Mouse (Mus musculus): Measurements from ENCODE around the gene Pikfyve. TPM values are rescaled to one million over a fixed set of nuclear protein-coding genes. Genes with fewer than 3 reads are reported as not detected.

Pikfyve gene
- polyA plus RNA-seq (2015; fragmentation: Nextera tagmentation; extraction: Ambion mirVana), result 3.5 and 3.7 TPM in 2 replicates

- no peaks in the 10 kb centered on the region for H3K27me3 ChIP-seq (ENCODE audit: control insufficient read depth, insufficient read depth, low read depth, low read length)
- peak within 1 kb of the TSS; percentile 86 for H3K27ac ChIP-seq (ENCODE audit: low read length)
- ATAC-seq (ENCODE audit: low read depth), result peak; percentile 95
- H3K4me2 ChIP-seq (ENCODE audit: low read depth, low read length), result peak within 1 kb of the TSS; percentile 96
- peak within 1 kb of the TSS; percentile 87 for H3K4me3 ChIP-seq (ENCODE audit: low read depth, low read length)
- H3K9ac ChIP-seq (ENCODE audit: low read depth, low read length), result peak within 1 kb of the TSS; percentile 87
- under 1% methylated on average over 70 of the region's 71 CpGs for WGBS (ENCODE audit: insufficient replicate concordance)
- no peaks in the 10 kb centered on the region for H3K9me3 ChIP-seq (replicated peaks; ENCODE audit: control insufficient read depth, low read length)
- no peaks in the 10 kb centered on the region for H3K36me3 ChIP-seq (ENCODE audit: control insufficient read depth, insufficient read depth)
- H3K4me1 ChIP-seq (ENCODE audit: control insufficient read depth, low read depth, low read length), result peaks cover 17% of the 10 kb centered on the region
Measured at GRCm38 (mm10) chr1:65186287-65187073, at the start of gene Pikfyve, which contains the start of gene Idh1. Gene Pikfyve (plus strand): TSS chr1:65186683. Gene Idh1 (minus strand): TSS chr1:65186500.

GRCm38 (mm10) chr1:65137560-65137959, 48.9 kb upstream of the Pikfyve start:
- Histone ChIP-seq H3K4me2 (ENCODE audit: low read depth, low read length) (no peak overlapping the region), H3K9ac (ENCODE audit: low read depth, low read length) (no peak overlapping the region), H3K27ac (ENCODE audit: low read length) (no peak overlapping the region), H3K36me3 (ENCODE audit: control insufficient read depth, insufficient read depth) (no peaks in the 10 kb centered on the region), H3K4me1 (ENCODE audit: control insufficient read depth, low read depth, low read length) (no peaks in the 10 kb centered on the region), H3K9me3 (replicated peaks; ENCODE audit: control insufficient read depth, low read length) (no peaks in the 10 kb centered on the region), H3K4me3 (ENCODE audit: low read depth, low read length) (no peak overlapping the region), H3K27me3 (ENCODE audit: control insufficient read depth, insufficient read depth, low read depth, low read length) (no peaks in the 10 kb centered on the region)
- ATAC-seq (ENCODE audit: low read depth), result no peak
- WGBS (ENCODE audit: insufficient replicate concordance), result 67% methylated on average over 6 of the region's 6 CpGs

- no peak overlapping the region for H3K4me3 ChIP-seq (ENCODE audit: low read depth, low read length)
- no peak overlapping the region for H3K27ac ChIP-seq (ENCODE audit: low read length)
- WGBS (ENCODE audit: insufficient replicate concordance), result 68% methylated on average over 2 of the region's 2 CpGs
- H3K9ac ChIP-seq (ENCODE audit: low read depth, low read length), result no peak overlapping the region
- no peak overlapping the region for H3K4me2 ChIP-seq (ENCODE audit: low read depth, low read length)
- no peaks in the 10 kb centered on the region for H3K4me1 ChIP-seq (ENCODE audit: control insufficient read depth, low read depth, low read length)
- no peaks in the 10 kb centered on the region for H3K27me3 ChIP-seq (ENCODE audit: control insufficient read depth, insufficient read depth, low read depth, low read length)
- ATAC-seq (ENCODE audit: low read depth), result no peak
- H3K36me3 ChIP-seq (ENCODE audit: control insufficient read depth, insufficient read depth), result no peaks in the 10 kb centered on the region
- no peaks in the 10 kb centered on the region for H3K9me3 ChIP-seq (replicated peaks; ENCODE audit: control insufficient read depth, low read length)
Measured at GRCm38 (mm10) chr1:65144783-65145182, 41.7 kb upstream of the Pikfyve start.

- no peak for ATAC-seq (ENCODE audit: low read depth)
- WGBS (ENCODE audit: insufficient replicate concordance), result 22% methylated on average over 2 of the region's 2 CpGs
- no peaks in the 10 kb centered on the region for H3K4me1 ChIP-seq (ENCODE audit: control insufficient read depth, low read depth, low read length)
- no peaks in the 10 kb centered on the region for H3K36me3 ChIP-seq (ENCODE audit: control insufficient read depth, insufficient read depth)
- H3K9ac ChIP-seq (ENCODE audit: low read depth, low read length), result no peak overlapping the region
- H3K9me3 ChIP-seq (replicated peaks; ENCODE audit: control insufficient read depth, low read length), result no peaks in the 10 kb centered on the region
- no peak overlapping the region for H3K27ac ChIP-seq (ENCODE audit: low read length)
- H3K4me2 ChIP-seq (ENCODE audit: low read depth, low read length), result no peak overlapping the region
- H3K27me3 ChIP-seq (ENCODE audit: control insufficient read depth, insufficient read depth, low read depth, low read length), result no peaks in the 10 kb centered on the region
- H3K4me3 ChIP-seq (ENCODE audit: low read depth, low read length), result no peak overlapping the region
Measured at GRCm38 (mm10) chr1:65146601-65147000, 39.9 kb upstream of the Pikfyve start.

GRCm38 (mm10) chr1:65147326-65147725, 39.2 kb upstream of the Pikfyve start:
- H3K4me3 ChIP-seq (ENCODE audit: low read depth, low read length), result no peak overlapping the region
- H3K27me3 ChIP-seq (ENCODE audit: control insufficient read depth, insufficient read depth, low read depth, low read length), result no peaks in the 10 kb centered on the region
- no peak overlapping the region for H3K4me2 ChIP-seq (ENCODE audit: low read depth, low read length)
- H3K27ac ChIP-seq (ENCODE audit: low read length), result no peak overlapping the region
- no peaks in the 10 kb centered on the region for H3K4me1 ChIP-seq (ENCODE audit: control insufficient read depth, low read depth, low read length)
- no peaks in the 10 kb centered on the region for H3K9me3 ChIP-seq (replicated peaks; ENCODE audit: control insufficient read depth, low read length)
- no peak for ATAC-seq (ENCODE audit: low read depth)
- no peaks in the 10 kb centered on the region for H3K36me3 ChIP-seq (ENCODE audit: control insufficient read depth, insufficient read depth)
- 78% methylated on average over 5 of the region's 5 CpGs for whole genome bisulfite sequencing (ENCODE audit: insufficient replicate concordance)
- H3K9ac ChIP-seq (ENCODE audit: low read depth, low read length), result no peak overlapping the region

- Histone ChIP-seq H3K4me1 (ENCODE audit: control insufficient read depth, low read depth, low read length) (no peaks in the 10 kb centered on the region), H3K4me3 (ENCODE audit: low read depth, low read length) (no peak overlapping the region), H3K9me3 (replicated peaks; ENCODE audit: control insufficient read depth, low read length) (no peaks in the 10 kb centered on the region), H3K4me2 (ENCODE audit: low read depth, low read length) (no peak overlapping the region), H3K27ac (ENCODE audit: low read length) (no peak overlapping the region), H3K36me3 (ENCODE audit: control insufficient read depth, insufficient read depth) (no peaks in the 10 kb centered on the region), H3K27me3 (ENCODE audit: control insufficient read depth, insufficient read depth, low read depth, low read length) (no peaks in the 10 kb centered on the region), H3K9ac (ENCODE audit: low read depth, low read length) (no peak overlapping the region)
- ATAC-seq (ENCODE audit: low read depth), result no peak
- WGBS (ENCODE audit: insufficient replicate concordance), result 56% methylated on average over 3 of the region's 3 CpGs
Measured at GRCm38 (mm10) chr1:65147971-65148370, 38.5 kb upstream of the Pikfyve start.

GRCm38 (mm10) chr1:65154814-65155213, 31.7 kb upstream of the Pikfyve start:
- no peaks in the 10 kb centered on the region for H3K27me3 ChIP-seq (ENCODE audit: control insufficient read depth, insufficient read depth, low read depth, low read length)
- H3K27ac ChIP-seq (ENCODE audit: low read length), result no peak overlapping the region
- no peak overlapping the region for H3K4me3 ChIP-seq (ENCODE audit: low read depth, low read length)
- H3K36me3 ChIP-seq (ENCODE audit: control insufficient read depth, insufficient read depth), result no peaks in the 10 kb centered on the region; the same call in 1 of the 2 replicates
- H3K4me1 ChIP-seq (ENCODE audit: control insufficient read depth, low read depth, low read length), result no peaks in the 10 kb centered on the region
- H3K4me2 ChIP-seq (ENCODE audit: low read depth, low read length), result no peak overlapping the region
- no peak overlapping the region for H3K9ac ChIP-seq (ENCODE audit: low read depth, low read length)
- H3K9me3 ChIP-seq (replicated peaks; ENCODE audit: control insufficient read depth, low read length), result no peaks in the 10 kb centered on the region
- ATAC-seq (ENCODE audit: low read depth), result peak; percentile 63

- no peak overlapping the region for H3K9ac ChIP-seq (ENCODE audit: low read depth, low read length)
- no peak overlapping the region for H3K4me2 ChIP-seq (ENCODE audit: low read depth, low read length)
- no peak for ATAC-seq (ENCODE audit: low read depth)
- H3K27ac ChIP-seq (ENCODE audit: low read length), result no peak overlapping the region
- peaks cover 9% of the 10 kb centered on the region for H3K36me3 ChIP-seq (ENCODE audit: control insufficient read depth, insufficient read depth)
- no peaks in the 10 kb centered on the region for H3K4me1 ChIP-seq (ENCODE audit: control insufficient read depth, low read depth, low read length)
- 66% methylated on average over 5 of the region's 5 CpGs for WGBS (ENCODE audit: insufficient replicate concordance)
- H3K27me3 ChIP-seq (ENCODE audit: control insufficient read depth, insufficient read depth, low read depth, low read length), result no peaks in the 10 kb centered on the region
- H3K9me3 ChIP-seq (replicated peaks; ENCODE audit: control insufficient read depth, low read length), result no peaks in the 10 kb centered on the region
- H3K4me3 ChIP-seq (ENCODE audit: low read depth, low read length), result no peak overlapping the region
Measured at GRCm38 (mm10) chr1:65156111-65156510, 30.4 kb upstream of the Pikfyve start.

GRCm38 (mm10) chr1:65162210-65162609, 24.3 kb upstream of the Pikfyve start:
- Histone ChIP-seq H3K9me3 (replicated peaks; ENCODE audit: control insufficient read depth, low read length) (no peaks in the 10 kb centered on the region), H3K36me3 (ENCODE audit: control insufficient read depth, insufficient read depth) (peaks cover 21% of the 10 kb centered on the region), H3K4me1 (ENCODE audit: control insufficient read depth, low read depth, low read length) (no peaks in the 10 kb centered on the region), H3K4me3 (ENCODE audit: low read depth, low read length) (no peak overlapping the region), H3K4me2 (ENCODE audit: low read depth, low read length) (no peak overlapping the region), H3K27ac (ENCODE audit: low read length) (no peak overlapping the region), H3K9ac (ENCODE audit: low read depth, low read length) (no peak overlapping the region), H3K27me3 (ENCODE audit: control insufficient read depth, insufficient read depth, low read depth, low read length) (no peaks in the 10 kb centered on the region)
- WGBS (ENCODE audit: insufficient replicate concordance), result 84% methylated on average over 1 of the region's 1 CpGs
- ATAC-seq (ENCODE audit: low read depth), result no peak

Measured in liver, embryonic 16.5 days (tissue).